Mouse (Mus musculus): ENCODE data around the gene Zbed5. TPM values are rescaled to one million over a fixed set of nuclear protein-coding genes. Genes with fewer than 3 reads are reported as not detected.
"Not testable (repeated sequence)": the region's sequence is repeated elsewhere in the genome, so short reads cannot be mapped to it uniquely, and the experiment has no call there.

The Zbed5 gene
- polyA plus RNA-seq, 1 experiment, result 1.5 TPM

DNA sequence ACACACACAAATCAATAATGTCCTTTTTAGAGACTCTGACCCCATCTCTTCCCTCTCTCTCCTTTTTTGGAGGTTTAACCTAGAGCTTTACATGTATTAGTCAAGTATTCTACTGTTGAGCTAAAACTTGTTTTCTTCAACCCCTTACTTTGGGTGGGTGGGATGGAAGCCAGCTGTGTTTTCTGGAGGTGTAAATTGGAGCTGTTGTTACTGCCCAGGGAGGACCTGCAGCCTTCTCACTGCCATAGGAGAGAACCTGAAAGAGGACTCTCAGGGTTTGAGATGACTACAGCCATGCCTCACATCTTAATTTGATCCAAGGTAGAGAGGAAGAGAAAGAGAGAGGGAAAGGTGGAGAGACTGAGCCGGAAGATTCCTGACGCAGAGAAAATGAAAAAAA, 44.8 kb downstream of the Zbed5 start:
- Histone ChIP-seq H3K4me1 (ENCODE audit: control insufficient read depth, insufficient read depth, low read length) (no peaks in the 10 kb centered on the region; the same call in 1 of the 2 replicates), H3K4me3 (replicated peaks; ENCODE audit: control insufficient read depth, low read depth, low read length) (no peak overlapping the region), H3K27ac (ENCODE audit: control insufficient read depth, insufficient read depth, low read depth, low read length, poor library complexity) (no peak overlapping the region)
- TF ChIP-seq CTCF (IDR thresholded peaks at IDR 0.05; ENCODE audit: control insufficient read depth, insufficient read depth, low read length) (no peak), POLR2A (IDR thresholded peaks at IDR 0.05; ENCODE audit: borderline replicate concordance, control insufficient read depth, low read depth, low read length) (no peak)
- 38% methylated on average over 2 of the region's 2 CpGs for WGBS

DNA sequence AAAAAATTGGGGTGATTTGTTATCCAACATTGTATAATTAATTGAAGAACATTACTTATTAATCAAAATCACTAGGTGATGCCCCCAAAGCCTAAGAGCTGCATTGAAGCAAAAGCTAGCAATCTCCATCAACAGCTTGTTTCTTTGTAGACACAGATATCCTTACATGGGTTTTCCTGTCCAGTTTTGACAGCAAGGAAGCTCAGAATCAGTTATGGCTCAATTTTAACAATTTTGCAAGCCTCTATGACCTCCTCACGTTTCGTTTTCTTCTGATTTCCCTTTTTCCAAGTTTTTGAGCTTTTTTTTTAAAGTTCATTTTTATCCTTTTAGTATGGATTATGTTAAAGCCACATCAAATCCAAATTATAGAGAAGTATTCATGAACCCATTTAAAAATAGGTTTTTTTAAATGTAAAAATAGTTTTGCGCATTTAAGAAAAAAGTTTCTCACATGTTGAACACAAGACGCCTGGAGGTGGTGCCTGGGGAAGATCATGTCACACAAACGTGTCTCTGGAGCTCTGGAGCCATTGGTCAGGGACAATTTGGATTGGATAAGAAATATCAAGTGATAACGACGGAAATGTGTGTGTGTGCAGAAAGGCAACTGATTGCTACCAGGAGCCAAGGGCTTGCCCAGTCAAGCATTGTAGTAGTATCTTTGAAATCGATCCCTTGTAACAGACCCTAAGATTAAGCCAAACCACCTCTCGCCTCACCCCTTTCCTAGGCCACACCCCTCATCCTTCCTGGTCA, 45.4 kb downstream of the Zbed5 start:
- peak overlapping the region; percentile 76 for H3K4me3 ChIP-seq (replicated peaks; ENCODE audit: control insufficient read depth, low read depth, low read length)
- H3K4me1 ChIP-seq (ENCODE audit: control insufficient read depth, insufficient read depth, low read length), result no peaks in the 10 kb centered on the region; the same call in 1 of the 2 replicates
- TF ChIP-seq POLR2A (IDR thresholded peaks at IDR 0.05; ENCODE audit: borderline replicate concordance, control insufficient read depth, low read depth, low read length) (no peak), CTCF (IDR thresholded peaks at IDR 0.05; ENCODE audit: control insufficient read depth, insufficient read depth, low read length) (no peak)
- WGBS, result under 1% methylated on average over 9 of the region's 9 CpGs
- H3K27ac ChIP-seq (ENCODE audit: control insufficient read depth, insufficient read depth, low read depth, low read length, poor library complexity), result peak overlapping the region; percentile 13; the same call in 1 of the 2 replicates

DNA sequence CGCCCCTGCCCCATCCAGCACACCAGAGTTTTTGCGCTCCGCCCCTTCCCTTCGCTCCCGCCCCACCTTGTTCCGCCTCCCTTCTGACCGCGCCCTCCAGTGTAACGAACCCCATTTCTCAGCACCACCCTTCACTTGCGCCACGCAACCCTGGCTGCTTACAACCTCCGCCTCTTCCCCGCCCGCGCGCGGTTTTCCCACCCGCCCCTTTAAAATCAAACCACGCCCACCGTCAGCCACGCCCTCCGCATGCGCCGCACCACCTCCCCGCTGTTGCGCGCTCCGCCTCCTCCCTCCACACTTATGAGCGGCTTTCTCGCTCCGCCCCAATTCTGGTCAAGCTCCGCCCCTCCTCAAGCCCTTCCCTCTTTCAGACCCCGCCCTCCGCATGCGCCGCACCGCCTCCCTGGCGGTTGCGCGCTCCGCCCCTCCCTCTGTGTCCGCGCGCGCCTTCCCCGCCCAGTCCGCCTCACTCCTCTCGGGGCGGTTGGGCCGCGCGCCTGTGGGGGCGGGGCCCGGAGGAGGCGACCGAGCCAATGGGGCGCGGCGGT, 46.0 kb downstream of the Zbed5 start, which contains the start of gene Vkorc1l1:
TSS of gene Vkorc1l1 (plus strand) at position 476 of the 551 bp plus-strand sequence.
- under 1% methylated on average over 58 of the region's 59 CpGs for WGBS
- H3K27ac ChIP-seq (ENCODE audit: control insufficient read depth, insufficient read depth, low read depth, low read length, poor library complexity), result peak within 1 kb of the TSS; percentile 83

DNA sequence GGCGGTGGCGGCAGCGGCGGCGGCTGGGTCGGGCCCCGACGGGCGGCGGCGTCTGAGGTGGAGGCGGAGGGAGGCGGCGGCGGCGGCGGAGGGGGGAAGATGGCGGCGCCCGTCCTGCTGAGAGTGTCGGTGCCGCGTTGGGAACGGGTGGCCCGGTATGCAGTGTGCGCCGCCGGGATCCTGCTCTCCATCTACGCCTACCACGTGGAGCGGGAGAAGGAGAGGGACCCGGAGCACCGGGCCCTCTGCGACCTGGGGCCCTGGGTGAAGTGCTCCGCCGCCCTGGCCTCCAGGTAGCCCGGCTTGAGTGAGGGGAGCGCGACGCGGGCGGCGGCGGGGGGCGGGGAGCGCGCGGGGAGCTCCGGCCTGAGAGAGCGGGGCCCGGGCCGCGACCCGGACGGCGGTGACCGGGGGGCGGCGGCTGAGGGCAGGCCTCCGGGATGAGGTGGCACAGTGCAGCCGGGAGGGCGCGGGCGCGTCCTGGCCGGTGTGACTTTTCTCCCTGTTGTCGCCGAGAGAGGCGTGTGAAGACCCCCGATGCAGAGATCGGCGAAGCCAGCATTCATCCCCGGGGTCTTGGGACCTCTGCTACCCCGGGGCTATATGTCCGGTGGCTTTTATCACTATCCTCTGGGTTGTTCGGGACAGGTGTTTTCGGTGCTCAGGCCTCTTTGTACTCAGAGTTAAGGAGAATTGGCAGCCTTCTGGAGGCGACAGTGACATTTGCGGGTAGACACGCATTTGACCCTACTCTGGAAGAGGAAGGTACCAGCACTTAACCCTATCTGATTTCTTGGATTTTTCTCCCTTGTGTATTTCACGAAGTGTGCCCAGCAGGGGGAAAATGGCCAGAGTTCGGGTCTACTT, 46.8 kb downstream of the Zbed5 start:
- under 1% methylated on average over 46 of the region's 82 CpGs for WGBS
- H3K4me3 ChIP-seq (replicated peaks; ENCODE audit: control insufficient read depth, low read depth, low read length), result peak overlapping the region; percentile 83
- not testable (repeated sequence) for H3K4me1 ChIP-seq (ENCODE audit: control insufficient read depth, insufficient read depth, low read length)
- H3K27ac ChIP-seq (ENCODE audit: control insufficient read depth, insufficient read depth, low read depth, low read length, poor library complexity), result peak overlapping the region; percentile 83

More for the DNA sequence above, 46.0 kb downstream of the Zbed5 start, which contains the start of gene Vkorc1l1:
- Histone ChIP-seq H3K4me3 (replicated peaks; ENCODE audit: control insufficient read depth, low read depth, low read length) (peak within 1 kb of the TSS; percentile 83), H3K4me1 (ENCODE audit: control insufficient read depth, insufficient read depth, low read length) (no peaks in the 10 kb centered on the region; the same call in 1 of the 2 replicates)
- TF ChIP-seq CTCF (IDR thresholded peaks at IDR 0.05; ENCODE audit: control insufficient read depth, insufficient read depth, low read length) (no peak), POLR2A (IDR thresholded peaks at IDR 0.05; ENCODE audit: borderline replicate concordance, control insufficient read depth, low read depth, low read length) (peak; percentile 7; the same call in 1 of the 2 replicates)

DNA sequence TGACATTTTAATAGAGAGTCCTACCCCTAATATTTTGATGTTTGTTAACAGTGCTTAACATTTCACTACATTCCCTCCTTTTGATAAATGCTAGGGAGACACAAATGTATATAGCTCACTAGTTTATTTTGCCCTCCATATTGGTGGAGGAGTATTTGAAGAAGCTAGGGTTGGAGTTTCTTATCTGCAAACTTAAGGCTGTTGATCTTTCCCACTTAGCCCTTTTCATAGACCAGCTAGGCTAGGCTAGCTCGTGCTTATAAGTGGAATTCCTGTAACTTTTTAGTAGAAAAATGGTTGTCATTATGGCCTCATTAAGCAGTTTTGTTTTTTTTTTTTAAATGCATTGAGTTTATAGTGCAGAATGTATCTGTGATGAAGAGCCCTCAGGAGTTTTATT, 47.9 kb downstream of the Zbed5 start:
- H3K4me1 ChIP-seq (ENCODE audit: control insufficient read depth, insufficient read depth, low read length), result no peaks in the 10 kb centered on the region; the same call in 1 of the 2 replicates
- no peak overlapping the region for H3K4me3 ChIP-seq (replicated peaks; ENCODE audit: control insufficient read depth, low read depth, low read length)
- 76% methylated on average over 1 of the region's 1 CpGs for WGBS
- H3K27ac ChIP-seq (ENCODE audit: control insufficient read depth, insufficient read depth, low read depth, low read length, poor library complexity), result no peak overlapping the region
- TF ChIP-seq POLR2A (IDR thresholded peaks at IDR 0.05; ENCODE audit: borderline replicate concordance, control insufficient read depth, low read depth, low read length) (no peak), CTCF (IDR thresholded peaks at IDR 0.05; ENCODE audit: control insufficient read depth, insufficient read depth, low read length) (no peak)

- no peak overlapping the region for H3K27ac ChIP-seq (ENCODE audit: control insufficient read depth, insufficient read depth, low read depth, low read length, poor library complexity)
- TF ChIP-seq CTCF (IDR thresholded peaks at IDR 0.05; ENCODE audit: control insufficient read depth, insufficient read depth, low read length) (no peak), POLR2A (IDR thresholded peaks at IDR 0.05; ENCODE audit: borderline replicate concordance, control insufficient read depth, low read depth, low read length) (no peak)
- H3K4me1 ChIP-seq (ENCODE audit: control insufficient read depth, insufficient read depth, low read length), result no peaks in the 10 kb centered on the region
- WGBS, result 24% methylated on average over 2 of the region's 2 CpGs
- no peak overlapping the region for H3K4me3 ChIP-seq (replicated peaks; ENCODE audit: control insufficient read depth, low read depth, low read length)
Observed at GRCm38 (mm10) chr5:129947528-129948033, 52.1 kb downstream of the Zbed5 start.

- no peak overlapping the region for H3K27ac ChIP-seq (ENCODE audit: control insufficient read depth, insufficient read depth, low read depth, low read length, poor library complexity)
- WGBS, result 67% methylated on average over 4 of the region's 4 CpGs
- TF ChIP-seq POLR2A (IDR thresholded peaks at IDR 0.05; ENCODE audit: borderline replicate concordance, control insufficient read depth, low read depth, low read length) (no peak), CTCF (IDR thresholded peaks at IDR 0.05; ENCODE audit: control insufficient read depth, insufficient read depth, low read length) (no peak)
- peaks cover 2% of the 10 kb centered on the region for H3K4me1 ChIP-seq (ENCODE audit: control insufficient read depth, insufficient read depth, low read length)
- no peak overlapping the region for H3K4me3 ChIP-seq (replicated peaks; ENCODE audit: control insufficient read depth, low read depth, low read length)
Observed at GRCm38 (mm10) chr5:129952143-129952542, 56.6 kb downstream of the Zbed5 start.

Other genes starting within 250 kb of the Zbed5 start
- 1.5 TPM in 1 of 2 replicates, not detected in the other for gene Zfp11, start 225.6 kb upstream of the Zbed5 start, polyA plus RNA-seq (2011; ENCODE audit: insufficient read depth, insufficient read length, low replicate concordance, missing spikeins)
- gene Sept14, start 187.2 kb upstream of the Zbed5 start, polyA plus RNA-seq (2011; ENCODE audit: insufficient read depth, insufficient read length, low replicate concordance, missing spikeins), result not detected in 2 replicates
- gene Mrps17, start 180.2 kb upstream of the Zbed5 start, polyA plus RNA-seq (2011; ENCODE audit: insufficient read depth, insufficient read length, low replicate concordance, missing spikeins), result 46.9 and 47.0 TPM in 2 replicates
- gene Nipsnap2, start 170.7 kb upstream of the Zbed5 start, polyA plus RNA-seq (2011; ENCODE audit: insufficient read depth, insufficient read length, low replicate concordance, missing spikeins), result 18.7 and 24.9 TPM in 2 replicates
- 4.3 and 11.1 TPM in 2 replicates for gene Psph, start 108.3 kb upstream of the Zbed5 start, polyA plus RNA-seq (2011; ENCODE audit: insufficient read depth, insufficient read length, low replicate concordance, missing spikeins)
- 7.7 and 16.3 TPM in 2 replicates for gene Sumf2, start 48.7 kb upstream of the Zbed5 start, polyA plus RNA-seq (2011; ENCODE audit: insufficient read depth, insufficient read length, low replicate concordance, missing spikeins)
- 657 and 717 TPM in 2 replicates for gene Chchd2, start 8.3 kb upstream of the Zbed5 start, polyA plus RNA-seq (2011; ENCODE audit: insufficient read depth, insufficient read length, low replicate concordance, missing spikeins)
- gene Phkg1, start 2.8 kb downstream of the Zbed5 start, polyA plus RNA-seq (2011; ENCODE audit: insufficient read depth, insufficient read length, low replicate concordance, missing spikeins), result 6.4 TPM in 1 of 2 replicates, not detected in the other
- gene Nupr1l, start 12.8 kb downstream of the Zbed5 start, polyA plus RNA-seq (2011; ENCODE audit: insufficient read depth, insufficient read length, low replicate concordance, missing spikeins), result not detected in 2 replicates
- 14.4 and 15.2 TPM in 2 replicates for gene Vkorc1l1, start 46.2 kb downstream of the Zbed5 start, polyA plus RNA-seq (2011; ENCODE audit: insufficient read depth, insufficient read length, low replicate concordance, missing spikeins)
- gene Gusb, start 107.3 kb downstream of the Zbed5 start, polyA plus RNA-seq (2011; ENCODE audit: insufficient read depth, insufficient read length, low replicate concordance, missing spikeins), result 14.5 and 22.6 TPM in 2 replicates
- 14.9 and 37.1 TPM in 2 replicates for gene Asl, start 133.5 kb downstream of the Zbed5 start, polyA plus RNA-seq (2011; ENCODE audit: insufficient read depth, insufficient read length, low replicate concordance, missing spikeins)
- gene Crcp, start 133.6 kb downstream of the Zbed5 start, polyA plus RNA-seq (2011; ENCODE audit: insufficient read depth, insufficient read length, low replicate concordance, missing spikeins), result 10.5 and 18.0 TPM in 2 replicates
- 3.1 and 5.2 TPM in 2 replicates for gene Tpst1, start 177.6 kb downstream of the Zbed5 start, polyA plus RNA-seq (2011; ENCODE audit: insufficient read depth, insufficient read length, low replicate concordance, missing spikeins)
- gene Kctd7, start 249.1 kb downstream of the Zbed5 start, polyA plus RNA-seq (2011; ENCODE audit: insufficient read depth, insufficient read length, low replicate concordance, missing spikeins), result 6.1 and 6.6 TPM in 2 replicates